Mouse (Mus musculus) embryonic facial prominence, embryonic 12.5 days (tissue): ENCODE data around the gene Tex48. TPM values are rescaled to one million over a fixed set of nuclear protein-coding genes. Genes with fewer than 3 reads are reported as not detected.

Experiments used
- ATAC-seq: fragments of 200-750 bp; cut with Nextera tagmentation; 2 replicates; pipeline ENCODE4 v1.8.0; 2017; ENCODE audit not compliant: insufficient number of reproducible peaks, insufficient read depth, low FRiP score, low TSS enrichment
- H3K27ac ChIP-seq: fragments of 300-500 bp; sonication (generic); 2 replicates; pipeline ENCODE4 v1.5.1; 2016; ENCODE audit warnings: mild to moderate bottlenecking
- H3K27me3 ChIP-seq: fragments of 300-500 bp; sonication (generic); 2 replicates; pipeline ENCODE4 v1.6.1; 2016; ENCODE audit warnings: mild to moderate bottlenecking, moderate library complexity
- H3K36me3 ChIP-seq: fragments of 300-500 bp; sonication (generic); 2 replicates; pipeline ENCODE4 v1.6.1; 2016; ENCODE audit warnings: mild to moderate bottlenecking
- H3K4me1 ChIP-seq: fragments of 300-500 bp; sonication (generic); 2 replicates; pipeline ENCODE4 v1.6.1; 2016
- H3K4me2 ChIP-seq: fragments of 300-500 bp; sonication (generic); replicated peaks from 2 replicates; pipeline ENCODE4 v1.6.1; 2016; ENCODE audit warnings: mild to moderate bottlenecking, moderate library complexity
- H3K4me3 ChIP-seq: fragments of 300-500 bp; sonication (generic); 2 replicates; pipeline ENCODE4 v1.5.1; 2016; ENCODE audit warnings: mild to moderate bottlenecking
- H3K9ac ChIP-seq: fragments of 300-500 bp; sonication (generic); 2 replicates; pipeline ENCODE4 v1.6.1; 2016; ENCODE audit warnings: mild to moderate bottlenecking, moderate library complexity
- H3K9me3 ChIP-seq: fragments of 300-500 bp; sonication (generic); 2 replicates; pipeline ENCODE4 v1.6.1; 2016; ENCODE audit warnings: mild to moderate bottlenecking, moderate library complexity
- WGBS: fragments of 180-500 bp; shearing (Covaris S2); methylation state at CpG from one replicate; pipeline ENCODE4 v1.1.7; 2016; 5-methylcytosine and 5-hydroxymethylcytosine counted together
- polyA plus RNA-seq: library from polyadenylated mRNA; unstranded; fragments of >200 nt; fragmentation: Nextera tagmentation; extraction: Ambion mirVana; gene quantifications from 2 replicates; pipeline ENCODE4 v1.2.1, GENCODE M21; 2016

Tex48 gene
- polyA plus RNA-seq = not detected in 2 replicates

GRCm38 (mm10) chr4:63622378-63622835 lies at the start of gene Tex48:
Tex48 (minus strand) TSS chr4:63622428.
- WGBS = 59% methylated on average over 5 of the region's 5 CpGs
- no peaks in the 10 kb centered on the region for H3K36me3 ChIP-seq
- no peak within 1 kb of the TSS for H3K4me3 ChIP-seq
- H3K9me3 ChIP-seq = no peaks in the 10 kb centered on the region
- ATAC-seq = no peak
- no peaks in the 10 kb centered on the region for H3K4me1 ChIP-seq
- H3K9ac ChIP-seq = no peak within 1 kb of the TSS
- no peak within 1 kb of the TSS for H3K27ac ChIP-seq
- H3K27me3 ChIP-seq = no peaks in the 10 kb centered on the region
- H3K4me2 ChIP-seq = no peak within 1 kb of the TSS

DNA sequence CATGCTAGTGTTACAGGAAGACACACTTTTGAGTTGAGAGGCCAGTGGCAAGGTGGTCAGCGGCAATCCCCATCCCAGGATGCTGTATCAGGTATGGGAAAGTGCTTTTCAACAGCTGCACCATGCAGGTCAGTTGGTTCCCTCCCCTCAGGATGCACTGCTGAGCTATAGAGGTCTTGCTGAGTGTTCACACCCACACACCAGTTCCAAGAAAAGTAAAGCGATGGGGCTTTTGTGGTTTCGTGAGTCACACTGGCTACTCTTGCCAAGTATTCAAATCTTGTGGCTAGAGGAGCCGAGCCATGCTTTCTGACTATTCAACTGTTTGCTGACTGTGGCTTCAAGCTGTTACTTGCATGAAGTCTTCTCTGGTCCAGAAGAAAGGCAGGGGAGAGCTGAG lies 46.0 kb upstream of the Tex48 start:
- Histone ChIP-seq H3K4me3 (no peak overlapping the region), H3K36me3 (no peaks in the 10 kb centered on the region), H3K4me2 (no peak overlapping the region), H3K9me3 (no peaks in the 10 kb centered on the region), H3K4me1 (no peaks in the 10 kb centered on the region), H3K9ac (no peak overlapping the region), H3K27ac (no peak overlapping the region), H3K27me3 (no peaks in the 10 kb centered on the region)
- ATAC-seq = no peak
- 78% methylated on average over 4 of the region's 4 CpGs for WGBS

DNA sequence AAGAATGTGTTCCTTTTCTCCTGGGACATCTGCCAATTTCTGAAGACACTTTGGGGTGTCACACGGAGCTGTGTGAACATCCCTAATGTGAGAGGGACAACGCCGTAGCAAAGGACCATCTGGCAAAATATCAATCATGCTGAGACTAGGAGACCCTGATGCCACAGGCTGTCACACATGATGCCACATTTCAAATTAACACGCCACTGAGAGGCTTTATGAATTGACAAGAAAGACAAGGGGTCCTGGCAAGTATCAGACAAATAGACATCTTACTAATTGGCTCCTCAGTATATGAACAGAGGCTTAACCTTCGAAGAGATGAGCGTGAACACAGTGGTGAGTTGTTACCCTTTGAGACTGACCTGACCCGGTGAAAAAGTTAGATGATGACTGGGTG lies 43.5 kb upstream of the Tex48 start:
- H3K4me1 ChIP-seq = no peaks in the 10 kb centered on the region
- H3K27ac ChIP-seq = no peak overlapping the region
- no peak overlapping the region for H3K4me2 ChIP-seq
- H3K9me3 ChIP-seq = no peaks in the 10 kb centered on the region
- H3K27me3 ChIP-seq = no peaks in the 10 kb centered on the region
- H3K9ac ChIP-seq = no peak overlapping the region
- no peak overlapping the region for H3K4me3 ChIP-seq
- H3K36me3 ChIP-seq = no peaks in the 10 kb centered on the region
- 85% methylated on average over 7 of the region's 7 CpGs for WGBS
- ATAC-seq = no peak

GRCm38 (mm10) chr4:63663279-63663678 lies 41.1 kb upstream of the Tex48 start, which contains the start of gene Gm11214:
Gm11214 (minus strand) TSS chr4:63663379.
- H3K9me3 ChIP-seq = no peaks in the 10 kb centered on the region
- H3K9ac ChIP-seq = no peak within 1 kb of the TSS
- WGBS = 84% methylated on average over 6 of the region's 6 CpGs
- no peak for ATAC-seq
- H3K4me2 ChIP-seq = no peak within 1 kb of the TSS
- H3K4me3 ChIP-seq = no peak within 1 kb of the TSS
- H3K36me3 ChIP-seq = no peaks in the 10 kb centered on the region
- H3K27ac ChIP-seq = no peak within 1 kb of the TSS
- H3K4me1 ChIP-seq = no peaks in the 10 kb centered on the region
- 0 out of 2 replicates have a peak, but pooled peaks cover 3% of the 10 kb centered on the region for H3K27me3 ChIP-seq

DNA sequence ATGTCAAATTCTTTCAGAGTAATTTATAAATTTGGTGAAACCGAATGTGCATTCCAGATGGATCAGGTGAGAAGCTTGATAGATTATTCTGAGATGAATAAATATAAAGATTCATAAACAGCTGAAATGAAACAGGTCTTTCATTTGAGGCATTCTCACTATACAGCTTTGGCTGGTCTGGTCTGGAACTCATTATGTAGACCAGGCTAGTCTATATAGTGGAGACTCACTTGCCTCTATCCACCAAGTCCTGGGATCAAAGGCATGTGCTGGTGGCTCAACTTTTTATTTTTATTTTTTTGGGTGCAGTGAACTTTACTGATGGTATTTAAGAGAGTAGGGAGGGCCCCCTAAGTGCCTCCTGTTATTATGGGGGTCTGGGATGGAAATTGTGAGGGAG lies 39.6 kb upstream of the Tex48 start:
- Histone ChIP-seq H3K27ac (no peak overlapping the region), H3K27me3 (0 out of 2 replicates have a peak, but pooled peaks cover 3% of the 10 kb centered on the region), H3K36me3 (no peaks in the 10 kb centered on the region), H3K4me2 (no peak overlapping the region), H3K4me3 (no peak overlapping the region), H3K4me1 (no peaks in the 10 kb centered on the region), H3K9me3 (no peaks in the 10 kb centered on the region), H3K9ac (no peak overlapping the region)
- whole genome bisulfite sequencing = 71% methylated on average over 1 of the region's 1 CpGs
- no peak for ATAC-seq

- H3K4me1 ChIP-seq = no peaks in the 10 kb centered on the region
- no peak for ATAC-seq
- no peaks in the 10 kb centered on the region for H3K36me3 ChIP-seq
- no peak overlapping the region for H3K4me2 ChIP-seq
- H3K4me3 ChIP-seq = no peak overlapping the region
- whole genome bisulfite sequencing = 86% methylated on average over 1 of the region's 1 CpGs
- H3K9me3 ChIP-seq = no peaks in the 10 kb centered on the region
- 0 out of 2 replicates have a peak, but pooled peaks cover 3% of the 10 kb centered on the region for H3K27me3 ChIP-seq
- H3K27ac ChIP-seq = no peak overlapping the region
- H3K9ac ChIP-seq = no peak overlapping the region
Observed at GRCm38 (mm10) chr4:63661426-63661825, 39.2 kb upstream of the Tex48 start.

DNA sequence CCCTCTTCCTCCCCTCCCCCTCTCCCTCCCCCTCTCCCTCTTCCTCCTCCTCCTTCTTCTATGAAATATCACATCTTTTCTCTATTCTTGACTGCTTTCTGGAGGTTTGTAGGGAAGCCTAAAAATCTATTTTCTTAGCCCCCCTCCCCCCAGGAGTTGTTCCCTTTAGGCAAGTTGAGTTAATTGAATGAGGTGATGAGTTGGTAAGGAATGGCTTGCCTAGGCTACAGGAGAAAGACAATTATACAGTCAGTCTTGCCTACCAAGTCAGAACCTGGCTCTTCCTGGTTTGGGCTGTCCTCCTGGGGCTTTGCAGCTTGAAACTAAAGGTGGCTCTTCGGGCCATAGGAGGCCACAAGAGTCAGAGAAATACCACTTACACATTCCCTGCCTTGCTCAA lies 37.5 kb upstream of the Tex48 start:
- Histone ChIP-seq H3K4me2 (no peak overlapping the region), H3K27me3 (0 out of 2 replicates have a peak, but pooled peaks cover 3% of the 10 kb centered on the region), H3K4me3 (no peak overlapping the region), H3K9ac (no peak overlapping the region), H3K4me1 (no peaks in the 10 kb centered on the region), H3K36me3 (no peaks in the 10 kb centered on the region), H3K9me3 (no peaks in the 10 kb centered on the region), H3K27ac (no peak overlapping the region)
- no peak for ATAC-seq
- WGBS = 92% methylated on average over 1 of the region's 1 CpGs

DNA sequence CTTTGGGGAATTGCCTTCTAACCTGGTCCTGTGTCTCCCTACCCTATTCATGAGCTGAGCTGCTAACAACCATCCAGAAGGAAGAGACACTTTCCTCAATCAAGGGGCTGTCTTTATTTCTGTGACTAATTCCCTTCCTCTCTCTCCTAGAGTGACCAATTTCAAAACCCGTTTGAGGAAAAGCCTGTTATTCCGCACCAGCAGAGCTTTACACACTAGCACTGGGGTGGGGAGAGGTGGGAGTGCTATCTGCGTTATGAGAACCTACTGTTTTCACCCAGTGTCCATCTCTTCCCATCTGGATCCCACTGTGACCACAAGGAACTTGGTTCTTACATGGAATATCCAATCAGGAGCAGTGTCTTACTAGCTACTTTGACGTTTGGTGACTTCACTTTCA lies 36.9 kb upstream of the Tex48 start:
- 0 out of 2 replicates have a peak, but pooled peaks cover 3% of the 10 kb centered on the region for H3K27me3 ChIP-seq
- no peak overlapping the region for H3K9ac ChIP-seq
- no peaks in the 10 kb centered on the region for H3K4me1 ChIP-seq
- no peak for ATAC-seq
- no peaks in the 10 kb centered on the region for H3K36me3 ChIP-seq
- no peak overlapping the region for H3K27ac ChIP-seq
- WGBS = 34% methylated on average over 4 of the region's 4 CpGs
- no peak overlapping the region for H3K4me2 ChIP-seq
- no peak overlapping the region for H3K4me3 ChIP-seq
- no peaks in the 10 kb centered on the region for H3K9me3 ChIP-seq

- Histone ChIP-seq H3K9me3 (no peaks in the 10 kb centered on the region), H3K9ac (no peak overlapping the region), H3K27ac (no peak overlapping the region), H3K4me1 (no peaks in the 10 kb centered on the region), H3K27me3 (0 out of 2 replicates have a peak, but pooled peaks cover 3% of the 10 kb centered on the region), H3K4me3 (no peak overlapping the region), H3K4me2 (no peak overlapping the region), H3K36me3 (no peaks in the 10 kb centered on the region)
- no peak for ATAC-seq
- 52% methylated on average over 1 of the region's 1 CpGs for WGBS
Observed at GRCm38 (mm10) chr4:63654381-63654780, 32.2 kb upstream of the Tex48 start.

DNA sequence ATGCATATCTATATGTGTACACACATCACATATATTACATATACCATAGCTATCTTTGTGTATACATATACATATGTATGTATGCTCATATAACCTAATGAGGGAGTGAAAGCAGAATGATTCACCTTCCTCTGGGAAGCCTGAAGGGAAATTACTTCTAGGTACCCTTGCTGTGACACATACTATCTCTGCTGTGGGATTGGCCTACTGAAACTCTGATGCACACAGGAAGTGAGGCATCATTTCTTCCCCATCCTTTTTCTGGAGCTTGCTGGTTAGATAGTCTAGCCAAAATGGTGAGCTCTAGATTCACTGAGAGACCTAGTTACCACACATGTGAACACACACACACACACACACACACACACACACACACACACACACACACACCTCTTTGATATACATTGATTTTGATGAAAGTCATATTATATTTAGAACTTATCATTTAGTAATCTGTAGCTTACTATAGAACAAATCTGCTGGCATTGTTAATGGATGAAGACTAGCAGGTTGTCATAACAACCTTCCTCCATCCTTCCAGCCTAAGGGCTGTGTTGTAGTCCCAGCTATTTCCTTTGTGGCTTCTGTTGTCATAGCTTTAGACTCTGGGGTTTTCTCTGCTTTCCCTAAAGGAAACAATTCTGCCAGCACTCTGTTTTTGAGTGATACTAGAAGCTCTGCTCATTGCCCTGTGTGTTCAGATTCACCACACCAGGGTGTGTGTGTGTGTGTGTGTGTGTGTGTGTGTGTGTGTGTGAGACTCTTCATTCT lies 21.9 kb upstream of the Tex48 start:
- no peak overlapping the region for H3K27ac ChIP-seq
- H3K9me3 ChIP-seq = no peaks in the 10 kb centered on the region
- no peak overlapping the region for H3K9ac ChIP-seq
- no peaks in the 10 kb centered on the region for H3K4me1 ChIP-seq
- no peaks in the 10 kb centered on the region for H3K36me3 ChIP-seq
- H3K27me3 ChIP-seq = no peaks in the 10 kb centered on the region
- no peak overlapping the region for H3K4me3 ChIP-seq
- ATAC-seq = no peak
- H3K4me2 ChIP-seq = no peak overlapping the region

- Histone ChIP-seq H3K9ac (no peak overlapping the region), H3K4me3 (no peak overlapping the region), H3K4me1 (no peaks in the 10 kb centered on the region), H3K4me2 (no peak overlapping the region), H3K9me3 (no peaks in the 10 kb centered on the region), H3K36me3 (no peaks in the 10 kb centered on the region), H3K27ac (no peak overlapping the region), H3K27me3 (no peaks in the 10 kb centered on the region)
- WGBS = 72% methylated on average over 2 of the region's 2 CpGs
- no peak for ATAC-seq
Observed at GRCm38 (mm10) chr4:63639842-63640241, 17.6 kb upstream of the Tex48 start.

DNA sequence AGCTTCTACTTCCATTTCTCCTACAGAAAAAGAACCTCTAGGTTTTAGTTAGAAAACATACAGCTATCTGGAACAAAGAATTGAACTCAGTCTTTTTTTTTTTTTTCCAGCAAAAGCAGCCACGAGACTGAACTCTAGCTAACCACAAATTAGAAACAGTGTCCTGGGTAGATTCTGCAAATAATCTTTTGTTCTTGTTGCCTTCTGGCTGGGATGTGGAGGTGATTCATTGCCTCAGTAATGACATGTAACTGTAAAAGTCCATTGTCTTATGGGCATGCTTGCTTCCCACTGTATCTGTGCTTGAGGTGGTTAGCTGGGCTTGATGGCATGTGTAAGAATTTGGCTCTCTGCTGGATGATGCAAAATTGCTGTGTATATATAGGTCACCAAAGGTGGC lies 16.4 kb upstream of the Tex48 start:
- ATAC-seq = no peak
- Histone ChIP-seq H3K4me1 (no peaks in the 10 kb centered on the region), H3K27ac (no peak overlapping the region), H3K27me3 (no peaks in the 10 kb centered on the region), H3K36me3 (no peaks in the 10 kb centered on the region), H3K4me2 (no peak overlapping the region), H3K9me3 (no peaks in the 10 kb centered on the region), H3K9ac (no peak overlapping the region), H3K4me3 (no peak overlapping the region)
- 17% methylated on average over 1 of the region's 1 CpGs for WGBS
